Mouse (Mus musculus): ENCODE results near the gene Atg7. TPM values are rescaled to one million over a fixed set of nuclear protein-coding genes. Genes with fewer than 3 reads are reported as not detected.
A peak's percentile ranks its signal among the peaks of the same experiment; 100 is the strongest.

Gene Atg7
- polyA plus RNA-seq, 1 experiment from 2014 or later, result 18.4 TPM

GRCm38 (mm10) chr6:114857996-114858721 lies 215.3 kb downstream of the Atg7 start:
- H3K27me3 ChIP-seq (ENCODE audit: control insufficient read depth, insufficient read depth, low read length), result no peaks in the 10 kb centered on the region
- peaks cover 41% of the 10 kb centered on the region for H3K36me3 ChIP-seq (ENCODE audit: control insufficient read depth, insufficient read depth, low read length)
- ATAC-seq (ENCODE audit: low FRiP score, low TSS enrichment), result no peak
- H3K4me2 ChIP-seq (ENCODE audit: low read length), result no peak overlapping the region
- WGBS, result 82% methylated on average over 3 of the region's 3 CpGs
- no peak for DNase-seq
- H3K4me1 ChIP-seq (ENCODE audit: control insufficient read depth, insufficient read depth, low read length), result peaks cover 10% of the 10 kb centered on the region; the same call in 1 of the 2 replicates
- no peaks in the 10 kb centered on the region for H3K9me3 ChIP-seq (ENCODE audit: control insufficient read depth, low read length)
- no peak overlapping the region for H3K9ac ChIP-seq (replicated peaks; ENCODE audit: low read length)
- no peak overlapping the region for H3K4me3 ChIP-seq (replicated peaks; ENCODE audit: low read depth, low read length)
- H3K27ac ChIP-seq (replicated peaks; ENCODE audit: low read depth, low read length), result no peak overlapping the region

GRCm38 (mm10) chr6:114858722-114859053 lies 215.8 kb downstream of the Atg7 start:
- Histone ChIP-seq H3K27ac (replicated peaks; ENCODE audit: low read depth, low read length) (no peak overlapping the region), H3K4me2 (ENCODE audit: low read length) (no peak overlapping the region), H3K36me3 (ENCODE audit: control insufficient read depth, insufficient read depth, low read length) (peaks cover 46% of the 10 kb centered on the region), H3K4me1 (ENCODE audit: control insufficient read depth, insufficient read depth, low read length) (0 out of 2 replicates have a peak, but pooled peaks cover 9% of the 10 kb centered on the region), H3K27me3 (ENCODE audit: control insufficient read depth, insufficient read depth, low read length) (no peaks in the 10 kb centered on the region), H3K4me3 (replicated peaks; ENCODE audit: low read depth, low read length) (no peak overlapping the region), H3K9ac (replicated peaks; ENCODE audit: low read length) (no peak overlapping the region), H3K9me3 (ENCODE audit: control insufficient read depth, low read length) (no peaks in the 10 kb centered on the region)
- ATAC-seq (ENCODE audit: low FRiP score, low TSS enrichment) (no peak), DNase-seq (no peak)
- WGBS, result 83% methylated on average over 4 of the region's 4 CpGs

GRCm38 (mm10) chr6:114860677-114861568 lies 218.0 kb downstream of the Atg7 start:
- H3K4me1 ChIP-seq (ENCODE audit: control insufficient read depth, insufficient read depth, low read length), result 0 out of 2 replicates have a peak, but pooled peaks cover 2% of the 10 kb centered on the region
- no peak for ATAC-seq (ENCODE audit: low FRiP score, low TSS enrichment)
- H3K27ac ChIP-seq (replicated peaks; ENCODE audit: low read depth, low read length), result 0 out of 2 replicates have a peak overlapping the region, but pooled peaks have one; percentile 13
- H3K9ac ChIP-seq (replicated peaks; ENCODE audit: low read length), result no peak overlapping the region
- 89% methylated on average over 14 of the region's 14 CpGs for WGBS
- no peaks in the 10 kb centered on the region for H3K9me3 ChIP-seq (ENCODE audit: control insufficient read depth, low read length)
- H3K36me3 ChIP-seq (ENCODE audit: control insufficient read depth, insufficient read depth, low read length), result peaks cover 47% of the 10 kb centered on the region
- H3K4me2 ChIP-seq (ENCODE audit: low read length), result no peak overlapping the region
- H3K27me3 ChIP-seq (ENCODE audit: control insufficient read depth, insufficient read depth, low read length), result no peaks in the 10 kb centered on the region
- no peak for DNase-seq
- no peak overlapping the region for H3K4me3 ChIP-seq (replicated peaks; ENCODE audit: low read depth, low read length)

- Histone ChIP-seq H3K36me3 (ENCODE audit: control insufficient read depth, insufficient read depth, low read length) (peaks cover 47% of the 10 kb centered on the region), H3K9me3 (ENCODE audit: control insufficient read depth, low read length) (no peaks in the 10 kb centered on the region), H3K4me2 (ENCODE audit: low read length) (no peak overlapping the region), H3K4me1 (ENCODE audit: control insufficient read depth, insufficient read depth, low read length) (0 out of 2 replicates have a peak, but pooled peaks cover 2% of the 10 kb centered on the region), H3K27ac (replicated peaks; ENCODE audit: low read depth, low read length) (no peak overlapping the region; the same call in 1 of the 2 replicates), H3K9ac (replicated peaks; ENCODE audit: low read length) (no peak overlapping the region), H3K27me3 (ENCODE audit: control insufficient read depth, insufficient read depth, low read length) (no peaks in the 10 kb centered on the region), H3K4me3 (replicated peaks; ENCODE audit: low read depth, low read length) (no peak overlapping the region)
- ATAC-seq (ENCODE audit: low FRiP score, low TSS enrichment) (no peak), DNase-seq (no peak)
- WGBS, result 63% methylated on average over 9 of the region's 9 CpGs
Measured at GRCm38 (mm10) chr6:114861591-114861990, 218.7 kb downstream of the Atg7 start.

- Histone ChIP-seq H3K27me3 (ENCODE audit: control insufficient read depth, insufficient read depth, low read length) (no peaks in the 10 kb centered on the region), H3K9me3 (ENCODE audit: control insufficient read depth, low read length) (no peaks in the 10 kb centered on the region), H3K36me3 (ENCODE audit: control insufficient read depth, insufficient read depth, low read length) (peaks cover 47% of the 10 kb centered on the region), H3K27ac (replicated peaks; ENCODE audit: low read depth, low read length) (no peak overlapping the region), H3K4me2 (ENCODE audit: low read length) (no peak overlapping the region), H3K4me3 (replicated peaks; ENCODE audit: low read depth, low read length) (no peak overlapping the region), H3K4me1 (ENCODE audit: control insufficient read depth, insufficient read depth, low read length) (0 out of 2 replicates have a peak, but pooled peaks cover 2% of the 10 kb centered on the region), H3K9ac (replicated peaks; ENCODE audit: low read length) (no peak overlapping the region)
- ATAC-seq (ENCODE audit: low FRiP score, low TSS enrichment) (no peak), DNase-seq (no peak)
- 83% methylated on average over 9 of the region's 9 CpGs for WGBS
Measured at GRCm38 (mm10) chr6:114862046-114862445, 219.1 kb downstream of the Atg7 start.

- DNase-seq, result no peak
- 91% methylated on average over 5 of the region's 5 CpGs for WGBS
- no peak overlapping the region for H3K9ac ChIP-seq (replicated peaks; ENCODE audit: low read length)
Measured at GRCm38 (mm10) chr6:114863501-114863900, 220.6 kb downstream of the Atg7 start.

GRCm38 (mm10) chr6:114864421-114864820 lies 221.5 kb downstream of the Atg7 start:
- Histone ChIP-seq H3K27ac (replicated peaks; ENCODE audit: low read depth, low read length) (no peak overlapping the region), H3K27me3 (ENCODE audit: control insufficient read depth, insufficient read depth, low read length) (no peaks in the 10 kb centered on the region), H3K9ac (replicated peaks; ENCODE audit: low read length) (no peak overlapping the region), H3K4me2 (ENCODE audit: low read length) (no peak overlapping the region), H3K36me3 (ENCODE audit: control insufficient read depth, insufficient read depth, low read length) (peaks cover 34% of the 10 kb centered on the region), H3K4me1 (ENCODE audit: control insufficient read depth, insufficient read depth, low read length) (no peaks in the 10 kb centered on the region; the same call in 1 of the 2 replicates), H3K9me3 (ENCODE audit: control insufficient read depth, low read length) (no peaks in the 10 kb centered on the region), H3K4me3 (replicated peaks; ENCODE audit: low read depth, low read length) (no peak overlapping the region)
- no peak for DNase-seq
- WGBS, result 75% methylated on average over 8 of the region's 8 CpGs
- no peak for ATAC-seq (ENCODE audit: low FRiP score, low TSS enrichment)

More at GRCm38 (mm10) chr6:114863501-114863900, 220.6 kb downstream of the Atg7 start:
- H3K36me3 ChIP-seq (ENCODE audit: control insufficient read depth, insufficient read depth, low read length), result peaks cover 43% of the 10 kb centered on the region
- H3K4me1 ChIP-seq (ENCODE audit: control insufficient read depth, insufficient read depth, low read length), result no peaks in the 10 kb centered on the region
- H3K4me3 ChIP-seq (replicated peaks; ENCODE audit: low read depth, low read length), result no peak overlapping the region
- H3K27me3 ChIP-seq (ENCODE audit: control insufficient read depth, insufficient read depth, low read length), result no peaks in the 10 kb centered on the region
- H3K4me2 ChIP-seq (ENCODE audit: low read length), result no peak overlapping the region
- no peak overlapping the region for H3K27ac ChIP-seq (replicated peaks; ENCODE audit: low read depth, low read length)
- no peaks in the 10 kb centered on the region for H3K9me3 ChIP-seq (ENCODE audit: control insufficient read depth, low read length)
- ATAC-seq (ENCODE audit: low FRiP score, low TSS enrichment), result no peak

GRCm38 (mm10) chr6:114866078-114866477 lies 223.2 kb downstream of the Atg7 start:
- Histone ChIP-seq H3K9ac (replicated peaks; ENCODE audit: low read length) (no peak overlapping the region), H3K4me3 (replicated peaks; ENCODE audit: low read depth, low read length) (no peak overlapping the region), H3K36me3 (ENCODE audit: control insufficient read depth, insufficient read depth, low read length) (peaks cover 21% of the 10 kb centered on the region), H3K4me2 (ENCODE audit: low read length) (no peak overlapping the region), H3K4me1 (ENCODE audit: control insufficient read depth, insufficient read depth, low read length) (peaks cover 11% of the 10 kb centered on the region), H3K27ac (replicated peaks; ENCODE audit: low read depth, low read length) (no peak overlapping the region), H3K9me3 (ENCODE audit: control insufficient read depth, low read length) (no peaks in the 10 kb centered on the region), H3K27me3 (ENCODE audit: control insufficient read depth, insufficient read depth, low read length) (no peaks in the 10 kb centered on the region)
- no peak for DNase-seq
- 89% methylated on average over 3 of the region's 3 CpGs for WGBS
- ATAC-seq (ENCODE audit: low FRiP score, low TSS enrichment), result no peak

All from midbrain, embryonic 14.5 days (tissue).